Mouse (Mus musculus): ENCODE results near the gene Traf3ip2.

GRCm38 (mm10) chr10:39611234-39611633 is 1.5 kb upstream of the Traf3ip2 start:
- TF ChIP-seq GATA1 (IDR thresholded peaks at IDR 0.05; ENCODE audit: low read length) (no peak), TAL1 (IDR thresholded peaks at IDR 0.05; ENCODE audit: low read length) (no peak)
